Comparison of ENCODE assay signal across 13 mouse cellular contexts in genomic region chr6:60345448-60345847, GRCm38 (mm10).
"Had no signal": no experiment of that assay in that cellular context is flagged by ENCODE, and none has a peak within 500 bp of the region (broad histone marks: within the 10 kb centered on the region; RNA-seq: fewer than 3 reads in every experiment).

No protein-coding gene starts in this region.

- DNase-seq: gastrocnemius, adult 2 months; gastrocnemius, postnatal 10 days; gastrocnemius, postnatal 25 days; heart, adult 18-20 months; heart, postnatal 10 days; heart, postnatal 4 days; kidney, adult 18-20 months; kidney, adult 8-10 months; kidney, postnatal 10 days; kidney, postnatal 25 days; kidney, postnatal 4 days; liver; liver, embryonic 13.5 days had no signal
